Mouse (Mus musculus): ENCODE results near the gene Lrmda.

GRCm38 (mm10) chr14:23015321-23016067 lies 996.0 kb downstream of the Lrmda start:
- TF ChIP-seq CTCF (IDR thresholded peaks at IDR 0.05; ENCODE audit: extremely low read depth, insufficient read length, insufficient replicate concordance, low read depth, low read length), result no peak
- no peak for TF ChIP-seq POLR2A (IDR thresholded peaks at IDR 0.05; ENCODE audit: low read depth, low read length)
